Mouse (Mus musculus): ENCODE data around the gene Gm5134. TPM values are rescaled to one million over a fixed set of nuclear protein-coding genes. Genes with fewer than 3 reads are reported as not detected.

Gene Gm5134
- polyA plus RNA-seq (2017; shearing (Covaris generic)) = 1.9 TPM

GRCm38 (mm10) chr10:75954381-75954811 lies at the start of gene Gm5134:
Gm5134 (plus strand) TSS chr10:75954514.

DNA sequence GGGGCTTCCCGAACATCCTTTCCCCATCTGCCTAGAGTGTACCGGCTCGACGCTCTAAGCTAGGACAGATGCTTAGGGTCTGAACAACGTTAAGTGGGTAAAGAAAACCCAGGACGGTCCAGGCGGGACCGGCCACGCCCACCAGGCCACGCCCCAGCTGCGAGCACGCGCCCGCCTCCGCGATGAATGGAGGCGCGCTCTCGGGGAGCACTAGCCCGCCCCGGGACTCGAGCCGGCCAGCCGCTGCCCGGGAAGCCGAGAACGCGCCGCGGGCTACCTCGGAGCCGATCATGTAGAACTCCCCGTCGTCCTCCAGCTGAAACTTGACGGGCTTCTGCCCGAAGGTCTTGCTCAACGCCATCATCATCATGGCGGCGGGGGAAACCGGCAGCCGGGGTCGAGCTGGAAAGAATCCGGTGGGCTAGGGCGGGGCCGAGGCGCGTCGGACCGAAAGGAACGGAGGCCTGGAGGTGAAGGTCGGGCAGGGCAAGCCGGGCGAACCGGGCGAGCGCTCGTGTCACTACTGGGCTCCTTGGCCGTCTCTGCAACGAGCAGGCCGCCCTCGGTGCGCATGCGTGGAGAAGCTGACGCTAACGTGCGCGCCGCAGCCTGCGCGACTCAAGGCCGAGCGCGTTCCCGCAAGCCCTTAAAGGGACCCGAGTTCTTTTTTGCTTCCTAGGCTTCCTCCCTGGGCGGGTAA lies 33.1 kb upstream of the Gm5134 start, which contains the start of gene Smarcb1:
TSS of gene Smarcb1 (minus strand) at position 592 of the 700 bp plus-strand sequence.

GRCm38 (mm10) chr10:75932891-75933290 lies 21.4 kb upstream of the Gm5134 start, which contains the start of gene Chchd10:
Chchd10 (plus strand) TSS chr10:75933130.

GRCm38 (mm10) chr10:75935680-75936541 lies 18.4 kb upstream of the Gm5134 start, which contains the start of gene Mmp11:
Mmp11 (minus strand) TSS chr10:75936496.

GRCm38 (mm10) chr10:75940520-75940919 lies 13.8 kb upstream of the Gm5134 start, which contains the start of gene Gm867:
Gm867 (minus strand) TSS chr10:75940672.

GRCm38 (mm10) chr10:75942736-75943477 lies 11.4 kb upstream of the Gm5134 start, which contains the start of gene Vpreb3:
Vpreb3 (plus strand) TSS chr10:75943057.

GRCm38 (mm10) chr10:76032402-76033118 lies 78.2 kb downstream of the Gm5134 start, which contains the start of gene Zfp280b:
Zfp280b (plus strand) TSS chr10:76032650.

Other genes with a start within 250 kb of the Gm5134 start
- gene Cabin1, start 190.2 kb upstream of the Gm5134 start, polyA plus RNA-seq (2017; shearing (Covaris generic)) = 65.0 TPM
- 77.2 TPM for gene Ddt, start 181.1 kb upstream of the Gm5134 start, polyA plus RNA-seq (2017; shearing (Covaris generic))
- gene Gm20441, start 173.6 kb upstream of the Gm5134 start, polyA plus RNA-seq (2017; shearing (Covaris generic)) = not detected
- 13.3 TPM for gene Gstt3, start 173.1 kb upstream of the Gm5134 start, polyA plus RNA-seq (2017; shearing (Covaris generic))
- 0.66 TPM for gene Gstt1, start 155.9 kb upstream of the Gm5134 start, polyA plus RNA-seq (2017; shearing (Covaris generic))
- gene Gstt4, start 132.0 kb upstream of the Gm5134 start, polyA plus RNA-seq (2017; shearing (Covaris generic)) = not detected
- 70.0 TPM for gene Gstt2, start 117.1 kb upstream of the Gm5134 start, polyA plus RNA-seq (2017; shearing (Covaris generic))
- 618 TPM for gene Mif, start 94.3 kb upstream of the Gm5134 start, polyA plus RNA-seq (2017; shearing (Covaris generic))
- 2.0 TPM for gene Derl3, start 61.1 kb upstream of the Gm5134 start, polyA plus RNA-seq (2017; shearing (Covaris generic))
- gene Smarcb1, start 32.9 kb upstream of the Gm5134 start, polyA plus RNA-seq (2017; shearing (Covaris generic)) = 112 TPM
- gene Chchd10, start 21.4 kb upstream of the Gm5134 start, polyA plus RNA-seq (2017; shearing (Covaris generic)) = 58.8 TPM
- gene Mmp11, start 18.0 kb upstream of the Gm5134 start, polyA plus RNA-seq (2017; shearing (Covaris generic)) = 10.4 TPM
- not detected for gene Gm867, start 13.8 kb upstream of the Gm5134 start, polyA plus RNA-seq (2017; shearing (Covaris generic))
- 0.98 TPM for gene Vpreb3, start 11.5 kb upstream of the Gm5134 start, polyA plus RNA-seq (2017; shearing (Covaris generic))
- 40.4 TPM for gene Zfp280b, start 78.1 kb downstream of the Gm5134 start, polyA plus RNA-seq (2017; shearing (Covaris generic))
- not detected for gene Slc5a4b, start 156.4 kb downstream of the Gm5134 start, polyA plus RNA-seq (2017; shearing (Covaris generic))
- gene Slc5a4a, start 192.9 kb downstream of the Gm5134 start, polyA plus RNA-seq (2017; shearing (Covaris generic)) = not detected